Mouse (Mus musculus) right cerebral cortex, postnatal 36 days (tissue): ENCODE measurements around the gene Rflnb.
A peak's percentile ranks its signal among the peaks of the same experiment; 100 is the strongest.
"Not testable (repeated sequence)": the region's sequence is repeated elsewhere in the genome, so short reads cannot be mapped to it uniquely, and the experiment has no call there.

Source experiments
- DNase-seq, 2 experiments: peaks; one replicate each; pipeline ENCODE4 v3.0.0; 2022; ENCODE audit warnings: low spot score in 2 of 2, mixed read lengths in 1 of 2

Gene Rflnb

DNA sequence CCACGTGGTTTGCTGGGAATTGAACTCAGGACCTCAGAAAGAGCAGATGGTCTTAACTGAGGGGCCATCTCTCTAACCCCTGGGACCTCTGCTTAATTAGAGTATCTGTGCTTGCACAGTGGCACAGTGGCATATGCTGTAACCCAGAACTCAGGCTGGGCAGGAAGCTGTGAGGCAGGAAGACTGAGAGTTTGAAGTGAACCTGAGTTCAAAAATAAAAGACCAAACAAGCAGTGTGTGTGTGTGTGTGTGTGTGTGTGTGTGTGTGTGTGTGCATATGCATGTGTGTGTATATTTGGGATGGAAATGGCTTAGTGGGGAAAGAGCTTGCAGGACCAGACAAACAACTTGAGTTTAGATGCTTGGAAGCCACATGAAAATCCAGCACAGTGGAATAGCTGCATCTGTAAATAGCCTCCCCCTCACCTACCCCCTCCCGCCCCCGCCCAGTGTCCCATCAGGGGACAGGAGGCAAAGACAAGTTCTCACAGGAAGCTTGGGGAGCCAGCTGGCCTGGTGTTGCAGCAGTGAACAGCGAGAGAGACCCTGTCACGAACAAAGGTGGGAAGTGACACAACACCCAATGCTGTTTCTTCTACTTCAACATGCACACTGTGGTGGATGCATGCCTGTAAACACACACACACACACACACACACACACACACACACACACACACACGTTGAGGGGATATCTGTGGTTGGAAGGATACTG is 10.2 kb upstream of the Rflnb start:
- no peak for DNase-seq

DNA sequence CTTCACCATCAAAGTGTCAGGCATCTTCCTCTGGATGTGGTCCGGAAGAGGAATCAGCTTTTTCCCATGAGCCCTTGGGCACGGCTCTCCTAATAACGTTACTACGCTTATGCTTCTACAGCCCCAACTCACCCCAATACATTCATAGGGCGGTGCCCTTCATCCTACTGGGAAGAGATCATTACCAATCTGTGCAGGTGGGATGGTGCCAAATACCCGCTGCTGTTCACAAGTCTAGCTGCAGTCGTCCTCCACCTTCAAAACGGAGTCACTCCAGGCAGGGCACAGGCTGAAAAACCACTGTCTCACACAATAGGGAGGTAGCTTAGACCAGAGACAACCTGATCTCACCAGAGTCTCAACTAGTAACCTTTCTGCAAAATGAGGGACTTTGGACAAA is 7.6 kb upstream of the Rflnb start:
- no peak for DNase-seq

DNA sequence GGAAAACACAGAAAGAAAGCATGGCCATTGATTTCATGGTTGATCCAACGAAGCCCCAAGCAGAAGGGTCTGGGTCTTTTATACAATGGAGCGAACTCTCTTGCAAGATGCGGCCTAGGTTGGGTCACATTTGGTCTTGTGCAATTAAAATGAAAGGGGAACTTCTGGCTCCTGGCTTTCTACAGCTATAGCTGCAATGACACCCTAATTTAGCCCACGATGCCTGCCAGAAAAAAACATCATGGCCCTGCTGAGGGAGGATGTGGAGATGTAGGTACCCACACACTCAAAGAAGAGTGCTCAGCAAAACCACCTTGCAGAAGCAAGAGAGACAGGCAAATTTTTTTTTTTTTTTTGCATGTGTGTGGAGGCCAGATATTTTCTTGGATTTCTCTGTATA is 6.3 kb upstream of the Rflnb start:
- peak in 1 of 2 experiments; percentile 28 for DNase-seq

DNA sequence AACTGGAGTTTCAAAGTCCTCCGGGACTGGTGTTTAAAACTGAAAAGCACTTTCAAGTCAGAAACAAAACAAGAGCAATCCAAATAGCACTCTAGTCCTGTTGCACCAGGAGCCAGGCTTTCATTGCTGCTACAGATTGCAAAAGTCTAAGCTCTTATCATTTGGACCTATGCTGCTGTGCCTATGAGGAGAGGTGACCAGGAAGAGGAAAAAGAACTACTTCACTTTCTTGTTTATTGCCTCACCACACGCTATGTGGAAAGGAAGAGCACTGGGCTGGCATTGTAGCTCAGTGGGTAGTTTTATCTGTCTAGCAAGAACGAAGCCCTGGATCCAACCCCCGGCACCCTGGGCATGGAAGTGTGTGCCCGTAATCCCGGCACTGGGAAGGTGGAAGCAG is 5.8 kb upstream of the Rflnb start:
- no peak for DNase-seq

DNA sequence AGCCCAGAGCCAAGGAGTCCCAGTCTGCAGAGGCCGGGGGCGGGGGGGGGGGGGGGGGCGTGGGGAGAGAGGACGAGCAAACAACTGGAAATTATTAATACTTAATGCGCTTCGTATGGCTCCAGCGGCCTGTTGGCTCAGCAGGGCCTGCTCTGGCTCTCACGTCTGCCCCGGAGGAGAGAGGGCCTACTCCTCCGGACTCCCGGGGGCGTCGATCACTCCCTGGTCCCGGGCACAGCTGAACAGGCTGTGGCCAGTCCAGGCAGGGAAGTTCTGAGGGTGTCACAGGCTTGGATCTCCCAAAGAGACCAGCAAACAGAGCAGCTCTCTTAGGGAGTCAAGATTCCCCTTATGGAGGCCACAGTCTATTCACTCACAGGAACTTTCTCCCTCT is 487 bp upstream of the Rflnb start:
- DNase-seq, result no peak

DNA sequence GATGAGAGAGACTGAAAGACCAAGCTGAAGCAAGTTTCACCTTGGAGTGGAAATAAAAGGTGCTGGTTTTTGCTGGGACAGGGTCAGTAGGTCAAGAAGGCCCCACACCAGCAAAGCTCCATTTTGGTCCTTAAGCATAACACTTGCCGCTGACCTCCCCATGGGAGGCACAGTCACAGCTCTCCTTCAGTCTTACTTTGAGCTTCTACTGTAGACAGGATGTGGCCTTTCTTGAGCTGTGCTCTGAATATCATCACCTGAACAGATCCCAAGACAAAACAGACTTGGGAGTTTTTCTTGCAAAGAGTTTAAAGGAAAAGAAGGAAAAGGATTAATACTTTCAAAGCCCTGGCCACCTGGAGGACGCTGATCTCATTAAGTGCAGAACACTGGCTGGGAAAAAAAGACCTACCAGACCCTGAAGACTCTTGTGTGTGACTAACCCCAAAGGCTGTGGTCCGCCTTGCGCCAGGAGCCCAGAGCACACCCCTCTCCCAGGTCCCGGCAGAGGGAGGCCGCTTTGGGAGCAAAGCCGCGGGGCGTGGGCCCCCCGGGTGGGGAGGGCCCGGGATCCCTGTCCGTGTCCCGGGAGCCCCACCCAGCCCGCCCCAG is 949 bp downstream of the Rflnb start:
- no peak for DNase-seq

DNA sequence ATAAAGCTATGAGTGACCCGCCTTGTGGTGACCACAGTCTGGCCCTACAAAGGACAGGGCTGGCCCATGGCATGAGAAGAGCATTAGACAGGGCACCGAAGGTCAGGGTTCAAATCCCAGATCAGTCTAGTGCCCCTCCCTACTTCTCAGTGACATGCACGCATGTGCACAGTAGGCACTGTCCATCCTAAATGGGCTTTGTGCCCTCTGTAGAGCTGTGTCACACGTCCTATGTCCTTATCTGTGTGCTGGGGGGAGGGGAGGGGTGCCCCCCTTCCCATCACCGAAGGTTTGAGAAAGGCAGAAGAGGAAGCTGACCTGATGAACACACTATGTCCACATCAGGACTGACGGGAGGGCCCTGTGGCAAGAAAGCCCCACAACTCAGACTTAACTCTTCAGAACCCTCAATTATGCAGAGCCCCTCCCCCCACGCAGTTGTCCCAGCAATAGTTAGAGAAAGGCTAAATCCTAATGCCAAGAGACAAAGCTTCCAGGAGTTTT is 2.5 kb downstream of the Rflnb start:
- no peak for DNase-seq

DNA sequence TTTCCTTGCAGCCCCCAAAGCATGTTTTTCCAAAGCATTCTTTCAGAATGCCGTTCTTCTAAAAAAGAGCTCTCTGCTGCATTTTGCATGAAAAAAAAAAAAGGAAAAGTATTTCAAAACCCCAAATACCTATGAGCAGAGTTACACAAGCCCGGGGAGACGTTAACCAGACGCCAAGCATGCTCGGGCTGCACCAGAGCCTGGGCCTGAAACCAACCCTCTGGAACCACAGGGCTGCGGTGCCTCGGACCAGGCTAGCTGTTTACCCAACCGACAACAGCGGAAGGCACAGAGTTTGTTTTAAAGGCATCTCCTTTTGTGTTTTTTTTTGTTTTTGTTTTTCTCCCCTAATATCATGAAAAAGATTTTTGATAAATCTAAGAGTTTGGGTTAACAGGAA is 6.7 kb downstream of the Rflnb start:
- no peak for DNase-seq

DNA sequence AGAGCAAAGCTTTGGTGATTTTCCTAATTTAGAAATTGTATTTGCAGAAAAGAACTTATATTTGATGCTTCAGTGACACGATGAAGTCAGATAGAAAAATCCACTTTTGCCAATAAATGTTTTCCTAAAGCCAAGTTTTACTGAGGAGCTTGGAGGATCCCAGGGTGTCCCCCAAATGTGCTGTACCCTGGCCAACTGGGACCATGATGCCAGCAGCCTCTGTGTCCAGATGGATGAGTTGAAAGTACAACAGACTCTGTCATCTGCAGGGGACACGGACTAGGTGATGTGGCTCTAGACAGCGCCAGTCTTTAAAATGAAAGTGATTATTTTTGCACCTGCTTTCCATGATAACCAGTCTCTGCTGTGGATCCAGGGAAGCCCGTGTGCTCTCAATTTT is 7.7 kb downstream of the Rflnb start:
- no peak for DNase-seq

DNA sequence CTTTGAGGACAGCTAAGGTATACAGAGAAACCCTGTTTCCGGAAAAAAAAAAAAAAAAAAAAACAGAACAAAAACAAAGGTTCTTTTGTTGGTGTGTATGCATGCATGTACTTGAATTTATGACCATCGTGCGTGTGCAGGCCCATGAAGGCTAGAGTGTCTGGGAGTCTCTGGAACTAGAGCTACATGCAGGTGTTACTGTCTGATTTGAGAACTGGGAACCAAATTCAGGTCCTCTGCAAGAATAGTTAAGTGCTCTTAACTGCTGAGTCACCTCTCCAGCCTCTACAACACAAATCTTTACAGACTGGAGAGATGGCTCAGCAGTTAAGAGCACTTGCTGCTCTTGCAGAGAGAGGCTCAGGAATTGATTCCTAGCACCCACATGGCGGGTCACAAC is 11.8 kb downstream of the Rflnb start:
- DNase-seq, result no peak

DNA sequence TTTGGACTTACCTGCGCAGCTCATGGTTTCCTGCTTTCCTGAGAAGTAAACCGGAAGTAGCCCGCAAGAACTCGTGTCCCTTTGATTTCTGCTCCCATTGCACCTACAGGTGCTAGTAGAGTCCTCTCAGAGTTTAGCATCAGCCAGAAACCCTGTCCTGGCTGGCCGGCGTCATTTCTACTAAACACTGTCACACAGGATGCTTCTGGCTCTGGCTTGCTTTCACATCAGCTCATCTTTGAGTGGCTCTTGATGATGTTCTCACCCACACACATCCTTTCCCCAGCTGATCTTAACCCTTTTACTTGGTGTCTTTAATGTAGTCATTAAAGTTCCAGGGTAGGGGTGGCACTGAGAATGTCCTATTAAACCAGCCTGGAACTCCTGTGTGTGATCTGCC is 12.3 kb downstream of the Rflnb start:
- no peak for DNase-seq

DNA sequence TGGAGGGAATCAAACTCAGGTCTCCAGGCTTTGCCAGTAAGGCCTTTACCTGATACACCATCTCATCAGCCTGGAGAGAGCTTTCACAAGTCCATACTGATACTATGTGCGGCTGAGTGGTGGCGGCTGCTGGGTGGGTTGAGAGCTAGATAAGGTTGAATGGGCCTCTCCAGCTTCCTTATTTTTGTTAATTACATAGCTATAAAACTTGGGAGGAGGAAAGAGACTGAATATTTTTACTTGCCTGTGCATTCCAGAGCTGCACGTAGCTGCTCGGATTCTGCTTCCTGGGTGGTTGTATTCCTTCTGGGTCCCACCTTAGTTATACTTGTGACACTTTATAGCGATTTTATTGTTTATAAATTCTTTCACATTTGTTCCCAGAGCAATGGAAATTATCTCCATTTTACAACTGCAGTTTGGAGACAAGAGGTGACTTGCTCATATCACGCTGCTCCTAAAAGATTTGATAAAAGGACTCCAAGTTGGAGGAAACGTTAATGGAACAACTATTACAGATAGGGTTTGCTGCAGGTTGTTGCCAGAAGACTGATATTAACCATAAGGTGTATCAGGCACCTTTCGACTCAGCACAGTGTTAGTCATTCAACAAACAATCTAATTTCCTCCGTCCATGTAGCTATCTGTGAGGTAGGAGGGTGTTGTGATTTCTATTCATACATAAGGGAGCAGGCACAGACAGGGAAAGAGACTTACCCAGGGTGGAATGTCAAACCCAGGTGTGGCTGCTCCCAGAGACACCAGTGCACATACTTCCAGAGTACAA is 16.6 kb downstream of the Rflnb start:
- DNase-seq, result no peak

DNA sequence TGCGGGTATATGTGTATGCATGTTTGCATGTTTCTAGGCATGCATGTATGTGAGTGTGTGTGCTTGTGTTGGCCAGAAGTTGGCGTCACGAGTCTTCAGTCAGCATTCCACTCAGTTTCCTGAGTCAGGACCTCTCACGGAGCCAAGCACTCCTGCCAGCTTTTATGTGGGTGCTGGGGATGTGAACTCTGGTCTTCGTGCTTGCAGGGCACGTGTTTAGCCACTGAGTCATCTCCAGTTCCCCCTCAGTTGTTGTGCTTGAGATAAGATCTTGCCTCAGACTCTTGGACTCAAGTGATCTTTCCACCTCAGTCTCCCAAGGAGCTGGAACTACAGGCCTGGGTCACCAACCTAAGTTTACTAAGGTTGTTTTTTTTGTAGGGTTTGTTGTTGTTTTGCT is 18.5 kb downstream of the Rflnb start:
- no peak for DNase-seq

DNA sequence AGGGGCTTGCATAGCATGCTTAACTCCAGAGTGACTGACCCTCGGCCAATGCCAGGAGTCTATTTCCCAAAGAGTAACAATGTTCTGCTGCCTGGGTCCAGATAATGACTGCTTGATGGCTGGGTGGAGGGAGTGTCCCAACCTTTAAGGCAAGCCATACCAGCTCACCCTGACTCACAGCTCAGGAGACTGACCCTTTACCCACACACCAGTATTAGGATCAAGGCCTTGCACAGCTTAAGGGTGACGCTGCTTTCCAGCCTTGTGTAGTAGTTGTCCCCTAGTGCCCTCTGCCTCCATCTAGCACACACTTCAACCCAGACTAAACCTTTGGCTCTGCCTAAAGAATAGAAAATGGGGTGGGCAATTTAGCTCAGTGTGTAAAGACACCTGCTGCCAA is 19.4 kb downstream of the Rflnb start:
- no peak for DNase-seq

DNA sequence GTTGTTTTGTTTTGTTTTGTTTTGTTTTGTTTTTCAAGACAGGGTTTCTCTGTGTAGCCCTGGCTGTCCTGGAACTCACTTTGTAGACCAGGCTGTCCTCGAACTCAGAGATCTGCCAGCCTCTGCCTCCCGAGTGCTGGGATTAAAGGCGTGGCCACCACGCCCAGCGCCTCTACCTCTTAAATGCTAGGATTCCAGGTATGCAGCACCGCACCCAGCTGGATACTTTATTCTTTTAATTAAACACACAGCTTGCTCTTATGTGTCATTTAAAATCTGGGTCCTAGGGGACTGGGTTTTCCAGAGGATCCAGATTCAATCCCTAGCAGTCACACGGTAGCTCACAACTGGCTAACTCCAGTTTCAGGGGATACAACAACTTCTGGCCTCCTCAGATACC is 23.3 kb downstream of the Rflnb start:
- not testable (repeated sequence) for DNase-seq

DNA sequence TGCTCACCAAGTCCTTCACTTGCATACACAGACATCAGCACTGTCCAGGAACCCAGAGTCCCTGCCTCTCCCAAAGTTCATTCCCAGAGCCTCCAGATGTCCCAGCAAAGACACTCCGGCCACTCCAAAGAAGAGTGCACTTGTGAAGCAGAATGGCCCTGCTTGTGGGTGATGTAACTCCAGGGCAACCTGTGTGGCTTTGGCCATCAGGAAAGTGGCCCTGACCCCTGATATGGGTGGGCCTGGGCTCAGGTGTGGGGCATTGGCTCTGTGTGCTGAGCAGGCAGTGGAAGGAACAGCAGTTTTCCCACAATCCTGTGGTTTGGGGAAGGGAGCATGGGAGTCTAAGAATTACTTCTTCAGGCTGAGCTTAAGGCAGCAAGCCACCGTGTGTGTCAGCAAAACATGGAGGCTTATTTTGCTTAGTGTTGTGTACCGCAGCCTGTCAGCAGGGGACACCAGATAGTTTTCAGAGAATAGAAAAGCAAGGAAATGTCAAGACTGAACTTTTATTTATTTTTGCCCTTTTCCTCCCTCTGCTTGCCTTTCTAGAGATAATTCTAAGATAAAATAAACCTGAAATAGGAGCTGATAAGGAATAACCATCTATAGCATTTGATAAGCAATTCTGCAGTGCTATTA is 26.2 kb downstream of the Rflnb start:
- no peak for DNase-seq

DNA sequence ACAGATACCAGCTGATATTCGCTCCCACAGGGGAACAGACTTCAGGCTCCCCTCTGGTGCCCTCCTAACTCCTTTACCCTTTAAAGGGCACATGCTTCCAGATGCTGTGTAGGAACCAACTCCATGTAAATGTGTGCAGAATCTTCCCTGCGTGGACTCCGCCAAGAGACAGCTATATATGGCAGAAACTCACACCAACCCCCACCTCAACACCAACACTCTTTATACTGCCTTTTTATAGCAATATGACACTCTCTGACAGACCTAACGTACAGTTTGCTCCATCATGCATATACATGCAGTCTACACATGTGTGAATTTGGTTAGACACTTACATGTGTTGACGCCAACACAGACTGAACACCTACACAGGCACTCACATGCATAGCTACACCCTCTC is 26.9 kb downstream of the Rflnb start:
- DNase-seq, result peak in 1 of 2 experiments; percentile 3

DNA sequence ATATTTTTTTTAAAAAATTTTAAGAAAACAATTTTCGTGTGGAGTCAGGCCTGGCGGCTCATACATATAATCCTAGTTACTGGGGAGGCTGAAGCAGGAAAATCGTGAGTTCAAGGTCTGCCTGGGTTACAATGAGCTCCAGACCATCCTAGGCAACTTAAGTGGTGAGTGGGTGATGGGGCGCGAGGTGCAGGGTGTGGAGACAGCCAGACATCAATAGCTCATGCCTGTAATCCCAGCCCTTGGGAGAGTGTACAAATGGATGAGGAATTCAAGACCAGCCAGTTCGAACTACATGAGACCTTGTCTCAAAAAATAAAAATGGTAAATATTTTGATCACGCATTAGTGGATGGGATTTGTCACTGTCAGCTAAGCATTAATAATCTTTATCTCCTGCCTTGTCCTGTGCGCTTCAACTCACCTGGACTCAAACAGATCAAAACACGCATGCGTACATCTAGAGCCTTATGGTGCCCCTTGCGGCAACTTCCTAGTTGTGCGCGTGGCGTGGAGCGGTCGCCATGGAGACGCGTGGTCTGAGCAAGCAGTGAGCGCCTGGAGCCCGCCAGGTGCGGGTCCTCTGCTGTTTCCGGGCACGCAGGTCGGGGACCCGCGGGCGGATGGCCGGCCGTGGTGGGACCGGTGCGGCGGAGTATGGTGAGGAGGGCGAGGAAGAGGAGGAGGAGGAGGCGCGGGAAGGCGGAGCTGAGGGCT is 28.0 kb downstream of the Rflnb start, which contains the start of gene 1700016K19Rik:
Gene 1700016K19Rik, plus strand, starts transcription at position 473 of the 716 bp plus-strand sequence.
- peak; percentile 75 to 81 for DNase-seq

DNA sequence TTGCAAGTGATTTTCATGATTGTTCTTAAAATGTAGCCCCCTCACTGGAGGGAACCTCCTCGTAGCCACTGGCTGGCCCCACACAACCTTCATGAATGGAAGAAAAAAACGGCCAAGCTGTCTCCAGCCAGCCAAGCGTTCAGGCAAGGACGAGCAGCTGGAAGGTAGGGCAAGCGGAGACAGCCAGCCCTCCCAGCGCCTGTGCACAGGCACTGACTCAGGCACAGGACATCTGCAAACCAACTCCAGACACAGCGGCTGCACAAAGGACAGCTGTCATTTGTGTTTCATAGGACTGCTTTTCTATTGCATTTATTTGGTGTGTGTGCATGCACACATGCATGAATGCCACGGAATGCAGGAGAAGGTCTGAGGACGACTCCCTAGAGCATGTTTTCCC is 33.2 kb downstream of the Rflnb start:
- no peak for DNase-seq

DNA sequence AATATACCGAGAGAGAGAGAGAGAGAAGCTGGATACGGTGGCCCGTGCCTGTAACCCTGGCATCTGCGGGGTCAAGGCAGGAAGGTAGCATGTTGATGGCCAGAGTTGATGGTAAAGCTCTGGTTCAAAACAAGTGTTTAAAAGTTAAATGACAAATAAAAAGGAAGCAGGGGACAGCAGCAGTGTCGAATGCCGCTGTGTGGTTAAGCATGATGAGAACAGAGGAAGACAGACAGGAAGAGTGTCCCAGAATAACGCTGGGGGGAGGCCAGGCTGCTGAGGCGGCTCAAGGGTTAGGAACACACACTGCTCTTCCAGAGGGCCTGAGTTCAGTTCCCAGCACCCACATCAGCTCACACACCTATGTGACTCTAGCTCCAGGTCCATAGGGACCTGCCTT is 35.1 kb downstream of the Rflnb start:
- DNase-seq, result no peak

DNA sequence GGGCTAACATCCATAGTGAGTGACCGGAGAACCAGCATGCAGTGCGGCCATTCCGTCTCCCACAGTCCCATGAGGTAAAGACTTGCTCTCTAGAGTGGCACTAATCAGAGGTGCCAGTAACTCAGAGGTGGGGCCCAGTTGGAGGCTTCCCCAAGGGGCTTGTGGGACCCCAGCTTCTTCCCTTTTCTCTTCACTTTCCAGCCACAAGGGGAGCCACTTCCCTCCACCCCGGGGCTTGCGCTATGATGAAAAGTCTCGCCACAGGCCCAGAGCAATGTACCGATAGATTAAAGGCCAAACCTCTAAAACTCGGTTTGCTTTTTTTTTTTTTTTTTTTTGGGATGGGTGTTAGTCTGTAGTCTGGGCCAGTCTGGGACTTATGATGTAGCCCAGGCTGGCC is 35.7 kb downstream of the Rflnb start:
- DNase-seq, result no peak
